Mouse (Mus musculus) left cerebral cortex, adult 11 months (tissue): ENCODE results near the gene Map4k3.
"Not testable (repeated sequence)": the region's sequence is repeated elsewhere in the genome, so short reads cannot be mapped to it uniquely, and the experiment has no call there.

Experiments used
- DNase-seq: peaks from one replicate; pipeline ENCODE4 v3.0.0; 2022; ENCODE audit warnings: low spot score

Map4k3 gene

DNA sequence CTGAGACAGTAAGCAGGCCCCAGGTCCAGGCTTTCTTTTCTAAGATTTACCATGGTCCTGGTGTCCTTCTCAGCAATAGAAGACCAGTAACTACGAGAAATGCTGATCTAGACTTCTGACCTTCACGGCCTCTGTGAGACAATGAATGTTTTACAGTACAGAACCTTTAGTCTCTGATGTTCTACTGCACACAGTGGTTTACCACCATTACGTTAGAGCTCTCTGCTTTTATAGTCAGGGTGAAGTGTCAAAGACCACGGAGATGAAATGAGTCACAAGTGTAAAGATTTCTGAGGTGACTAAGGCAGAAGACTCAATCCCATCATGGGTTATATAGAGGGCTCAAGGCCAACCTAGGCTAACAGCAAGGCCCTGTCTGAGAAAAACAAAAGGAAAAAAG lies 95.9 kb downstream of the Map4k3 start:
- DNase-seq: no peak

DNA sequence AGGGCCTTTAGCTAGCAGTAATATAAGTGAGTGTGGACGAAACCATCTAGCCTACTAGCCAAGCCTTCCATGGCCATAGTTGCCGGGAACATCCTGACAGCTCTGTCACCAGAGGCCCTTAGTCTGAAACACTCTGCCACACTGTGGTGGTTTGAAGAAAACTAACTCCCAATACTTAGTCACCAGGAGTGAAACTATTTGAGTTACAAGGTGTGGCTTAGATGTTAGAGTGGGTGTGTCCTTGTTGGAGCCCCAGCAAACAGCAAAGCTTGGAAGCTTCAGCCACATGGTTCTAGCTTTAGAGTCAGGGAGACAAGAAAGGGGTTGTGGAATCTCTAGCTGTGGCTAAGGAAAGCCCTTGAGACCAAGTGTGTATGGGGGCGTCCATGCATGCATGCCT lies 97.3 kb downstream of the Map4k3 start:
- no peak for DNase-seq

DNA sequence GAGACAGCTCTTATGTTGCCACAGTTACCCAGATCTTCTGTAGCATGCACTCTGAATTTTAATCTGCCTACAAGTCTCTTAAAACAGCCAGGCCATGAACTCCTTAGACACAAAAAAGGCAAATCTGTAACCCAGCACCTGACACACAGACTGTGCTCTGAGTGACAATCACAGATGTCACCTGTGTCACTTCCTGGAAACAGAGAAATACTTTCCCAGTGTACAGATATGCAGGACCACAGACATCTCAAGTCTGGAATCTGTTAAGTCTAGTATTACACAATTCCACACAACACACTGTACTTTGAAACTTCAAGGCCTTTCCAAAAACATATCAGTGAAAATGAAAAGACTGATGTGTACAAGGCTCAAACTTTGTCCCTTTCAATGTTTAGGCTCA lies 103.3 kb downstream of the Map4k3 start:
- DNase-seq: no peak

DNA sequence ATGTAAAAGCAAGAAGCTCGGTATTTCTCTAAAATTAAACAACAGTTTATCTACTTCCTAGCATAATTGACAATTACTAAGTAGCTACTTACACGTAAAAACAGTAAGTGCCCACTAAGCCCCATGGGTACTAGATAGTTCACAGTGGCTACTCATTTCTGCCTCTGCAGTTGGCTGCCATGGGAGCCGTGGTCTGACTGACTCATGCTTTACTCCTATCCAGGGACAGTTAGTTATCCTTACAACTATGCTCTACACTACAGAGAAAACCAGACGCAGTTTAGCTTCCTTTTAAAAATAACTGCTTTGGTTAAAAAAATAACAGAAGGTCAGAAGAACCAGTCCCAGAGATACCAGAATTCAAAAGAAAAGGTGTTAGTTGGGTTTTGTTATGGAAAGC lies 106.6 kb downstream of the Map4k3 start:
- no peak for DNase-seq

DNA sequence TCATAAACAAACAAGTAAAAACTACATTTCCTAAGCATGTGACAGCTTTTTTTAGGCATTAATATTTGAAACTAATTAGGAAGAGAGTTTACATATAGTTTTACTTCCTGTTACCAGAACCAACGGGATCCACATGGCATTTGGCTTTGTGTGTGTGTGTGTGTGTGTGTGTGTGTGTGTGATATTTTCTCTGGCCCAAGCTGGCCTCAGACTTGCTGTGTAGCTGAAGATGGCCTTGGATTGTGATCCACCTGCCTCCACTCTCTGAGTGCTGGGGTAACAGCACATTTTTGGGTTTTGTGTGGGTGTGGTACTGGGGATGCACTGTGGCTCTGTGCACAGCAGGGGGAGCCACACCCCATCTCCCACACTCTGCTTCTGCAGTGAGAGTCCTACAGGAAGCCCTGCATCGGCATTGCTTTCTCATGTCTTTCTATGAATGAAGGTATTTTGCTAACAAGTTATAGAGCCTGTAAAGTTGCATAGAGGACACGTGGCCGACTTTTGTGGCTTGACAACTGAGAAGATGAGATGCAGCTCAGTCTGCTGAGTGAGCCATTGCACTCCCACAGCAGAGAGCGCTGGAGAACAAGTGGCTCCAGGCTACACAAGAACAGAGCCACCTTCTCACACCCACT lies 107.4 kb downstream of the Map4k3 start:
- DNase-seq: no peak

DNA sequence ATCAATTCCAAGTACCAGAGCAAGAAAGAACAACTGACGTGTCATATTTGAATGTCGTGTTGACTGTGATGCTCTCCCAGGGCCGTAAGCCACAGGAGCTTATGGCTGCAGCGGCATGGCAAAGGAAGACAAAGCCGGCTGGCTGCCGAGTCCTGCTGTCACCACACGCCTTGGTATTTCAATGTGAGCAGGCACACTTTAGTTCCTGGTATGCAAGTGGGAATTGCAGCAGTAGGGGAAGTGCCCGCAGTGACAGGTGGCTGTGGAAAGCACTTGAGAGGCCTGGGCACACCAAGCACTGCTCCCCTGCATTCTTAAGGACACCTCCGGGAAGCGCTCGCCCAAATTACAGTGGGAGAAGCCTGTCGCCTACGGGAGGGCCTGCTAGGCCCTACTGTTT lies 108.7 kb downstream of the Map4k3 start:
- no peak for DNase-seq

DNA sequence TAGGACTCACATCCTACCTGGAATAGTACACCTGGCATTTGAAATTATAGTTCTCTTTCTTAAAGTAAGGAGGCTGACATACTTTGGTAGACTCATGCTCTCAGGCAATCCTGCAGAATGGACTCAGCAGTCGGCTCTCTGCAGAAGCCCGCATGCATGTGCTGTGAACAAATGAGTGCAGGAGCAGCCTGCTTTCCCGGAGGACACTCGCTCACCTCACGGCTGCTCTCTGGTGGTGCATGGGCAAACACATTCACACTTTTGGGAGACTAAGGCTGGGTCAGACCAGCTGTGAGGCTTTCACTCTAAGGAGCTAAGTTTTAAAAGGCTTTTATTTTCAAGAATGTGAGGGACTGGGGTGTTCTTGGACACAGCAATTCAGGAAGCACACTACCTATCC lies 109.4 kb downstream of the Map4k3 start:
- no peak for DNase-seq

DNA sequence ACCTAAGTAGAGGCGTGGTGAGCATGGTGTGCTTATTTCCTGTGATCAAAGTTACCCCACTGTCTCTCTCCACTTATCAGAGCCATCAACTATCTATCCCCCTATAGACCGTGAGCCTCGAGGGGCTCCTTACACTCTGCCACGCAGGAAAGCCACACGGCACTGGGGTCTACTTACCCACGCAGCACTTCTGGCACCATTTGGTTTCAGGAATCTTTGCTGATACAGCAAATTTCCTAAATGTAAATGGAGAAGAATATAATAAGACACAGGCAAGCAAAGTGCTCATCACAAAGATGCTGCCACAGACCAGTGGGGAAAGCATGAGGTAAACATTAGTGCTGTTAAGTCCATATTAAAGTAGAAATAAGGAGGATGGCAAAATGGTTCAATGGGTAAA lies 124.5 kb downstream of the Map4k3 start:
- DNase-seq: no peak

DNA sequence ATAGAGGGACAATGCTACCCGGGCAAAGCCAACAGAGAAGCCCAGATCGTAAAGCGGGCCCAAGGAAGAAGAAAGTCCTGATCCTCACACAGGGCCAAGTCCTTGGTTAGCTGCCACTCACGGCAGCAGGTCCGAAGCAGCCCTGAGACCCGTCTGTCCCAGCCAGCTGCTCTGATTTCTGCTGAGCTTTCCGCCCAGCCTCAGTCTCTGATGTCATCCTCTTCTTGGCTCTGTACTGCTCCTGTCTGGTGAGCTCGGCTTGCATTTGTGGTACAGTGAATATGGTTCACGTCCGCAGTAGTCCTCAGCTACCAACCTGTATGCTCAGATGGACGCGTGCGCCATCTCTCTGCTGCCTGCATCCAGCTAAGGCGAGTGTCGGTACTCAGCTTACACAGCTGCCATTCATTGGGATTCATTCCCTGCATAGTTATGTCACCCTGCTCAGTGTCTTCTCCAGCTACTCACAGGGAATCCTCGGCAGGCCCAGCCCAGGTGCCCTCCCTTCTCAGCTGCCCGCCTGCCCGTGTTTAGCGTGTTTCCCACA lies 125.1 kb downstream of the Map4k3 start:
- no peak for DNase-seq

DNA sequence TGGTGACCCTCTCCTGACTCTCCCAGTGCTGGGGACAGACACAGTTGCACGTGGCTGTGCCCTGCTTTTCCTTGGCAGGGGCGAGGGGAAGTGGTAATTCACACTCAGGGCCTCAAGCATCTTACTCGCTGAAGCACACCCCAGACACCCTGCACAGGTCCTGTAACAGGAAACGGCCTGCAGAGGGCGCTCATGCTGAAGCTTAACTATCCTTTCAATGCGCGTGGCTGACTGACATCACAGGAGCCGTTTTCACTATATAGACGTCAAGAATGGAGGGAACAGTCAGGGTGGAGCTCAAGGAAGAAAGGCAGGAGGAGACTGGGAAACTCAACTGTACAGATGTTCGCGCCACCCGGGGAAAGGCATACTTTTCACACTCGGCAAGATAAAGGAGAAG lies 126.9 kb downstream of the Map4k3 start:
- DNase-seq: no peak

DNA sequence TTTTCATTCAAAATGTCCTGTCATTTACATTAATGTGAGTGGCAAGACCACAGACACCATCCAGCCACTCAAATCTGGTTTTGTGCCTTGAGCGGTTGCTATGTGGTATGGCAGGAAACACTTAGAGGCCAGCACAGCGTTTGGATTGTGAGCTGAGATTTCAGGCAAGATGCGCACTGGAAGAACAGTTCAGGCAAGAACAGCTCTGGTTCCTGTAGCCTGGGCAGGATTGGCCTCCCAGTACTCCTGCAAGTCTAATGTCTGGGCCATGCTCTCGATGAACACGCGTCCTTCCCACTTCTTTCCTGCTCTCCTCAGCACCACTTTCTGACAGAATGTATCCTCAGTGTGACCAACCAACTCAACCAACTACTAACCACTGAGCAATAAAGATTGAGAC lies 145.2 kb downstream of the Map4k3 start:
- DNase-seq: no peak

DNA sequence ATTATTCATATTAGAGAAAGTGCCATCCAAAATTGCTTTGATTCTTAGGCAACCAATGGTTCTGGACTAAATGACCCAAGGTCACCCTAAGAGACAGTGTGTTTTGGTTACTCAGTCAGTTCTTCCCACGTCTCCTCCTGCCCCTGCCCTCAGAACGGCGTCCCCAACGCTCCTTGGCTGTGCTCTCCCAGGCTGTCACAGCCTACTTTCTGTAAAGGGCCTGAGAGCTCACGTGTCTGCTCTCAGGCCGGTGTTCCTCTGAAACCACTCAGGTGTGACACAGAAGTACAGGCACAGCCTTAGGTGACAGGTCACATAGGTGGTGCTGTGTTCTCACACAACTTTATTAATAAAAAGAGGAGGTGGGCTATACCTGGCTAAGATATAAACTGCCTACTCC lies 148.4 kb downstream of the Map4k3 start:
- no peak for DNase-seq

DNA sequence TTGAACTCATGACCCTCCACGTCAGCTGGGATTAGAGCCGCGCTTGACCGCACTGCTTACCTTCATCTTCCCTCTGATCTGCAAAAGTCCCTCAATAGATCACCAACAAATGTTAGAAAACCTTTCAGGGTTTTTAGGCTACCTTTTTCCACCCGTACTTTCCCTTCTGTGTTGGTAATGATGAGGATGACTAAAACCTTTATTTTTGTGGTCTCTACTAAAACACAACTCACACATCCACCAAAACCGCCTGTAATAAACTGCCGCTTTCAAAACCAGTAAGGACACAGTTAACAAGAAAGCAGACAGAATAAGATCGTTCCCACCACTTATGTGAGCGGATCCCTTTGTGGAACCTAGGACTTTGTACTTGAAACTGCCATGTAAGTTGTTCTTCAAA lies 149.2 kb downstream of the Map4k3 start:
- DNase-seq: no peak

DNA sequence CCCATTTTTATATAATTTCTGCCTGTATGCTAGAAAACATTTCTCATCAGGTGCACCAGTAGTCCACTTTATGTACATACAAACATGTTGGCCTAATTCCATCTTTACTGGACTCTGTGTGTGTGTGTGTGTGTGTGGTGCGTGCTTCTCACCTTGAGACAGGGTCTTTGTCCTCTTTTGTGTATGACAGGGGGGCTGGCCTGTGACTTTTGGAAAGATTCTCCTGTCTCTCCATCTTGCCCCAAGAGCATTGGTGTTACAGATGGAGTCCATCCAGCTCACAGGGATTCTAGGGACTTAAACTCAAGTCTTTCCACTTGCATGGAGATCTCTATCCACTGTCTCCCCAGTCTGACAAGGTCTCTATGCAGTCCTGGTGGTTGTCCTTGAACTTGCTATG lies 150.2 kb downstream of the Map4k3 start:
- no peak for DNase-seq

DNA sequence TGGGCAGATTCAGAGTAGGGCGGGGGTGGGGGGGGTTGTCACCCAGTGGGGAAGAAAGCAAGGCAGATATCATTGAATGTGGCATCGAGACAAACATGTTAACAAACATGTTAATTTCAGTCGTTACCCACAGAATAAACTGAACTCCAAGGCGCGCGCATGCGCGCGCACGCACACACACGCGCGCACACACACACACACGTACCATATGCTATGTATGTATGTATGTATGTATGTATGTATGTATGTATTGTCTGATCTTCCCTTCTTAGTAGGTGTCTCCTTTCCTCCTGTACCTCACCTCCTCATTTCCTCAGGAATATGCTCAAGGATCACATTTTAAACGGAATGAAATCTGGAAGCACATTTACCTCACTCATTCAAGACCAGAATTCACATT lies 150.6 kb downstream of the Map4k3 start, which contains the start of gene Cdkl4:
Gene Cdkl4, minus strand, starts transcription at position 175 of the 400 bp plus-strand sequence.
- DNase-seq: no peak

DNA sequence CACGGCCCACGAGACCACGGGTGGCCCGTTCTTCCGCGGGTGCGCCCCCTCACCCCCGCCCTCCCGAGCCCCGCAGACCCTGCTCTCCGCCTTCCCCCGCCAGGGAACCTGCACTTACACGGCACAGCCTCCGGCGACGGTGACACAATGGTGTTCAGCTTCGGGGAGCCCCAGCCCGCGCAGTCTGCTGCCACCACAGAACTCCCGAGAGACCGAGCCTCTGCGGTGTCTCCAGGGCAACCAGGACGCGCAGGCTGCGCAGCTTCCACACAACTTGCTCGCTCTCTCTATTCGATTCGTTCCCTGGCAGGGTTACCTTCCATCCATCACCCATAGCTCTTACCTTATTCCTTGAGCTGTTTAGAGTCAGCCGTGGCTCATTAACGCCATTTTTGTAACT lies 151.1 kb downstream of the Map4k3 start:
- DNase-seq: peak; percentile 49

DNA sequence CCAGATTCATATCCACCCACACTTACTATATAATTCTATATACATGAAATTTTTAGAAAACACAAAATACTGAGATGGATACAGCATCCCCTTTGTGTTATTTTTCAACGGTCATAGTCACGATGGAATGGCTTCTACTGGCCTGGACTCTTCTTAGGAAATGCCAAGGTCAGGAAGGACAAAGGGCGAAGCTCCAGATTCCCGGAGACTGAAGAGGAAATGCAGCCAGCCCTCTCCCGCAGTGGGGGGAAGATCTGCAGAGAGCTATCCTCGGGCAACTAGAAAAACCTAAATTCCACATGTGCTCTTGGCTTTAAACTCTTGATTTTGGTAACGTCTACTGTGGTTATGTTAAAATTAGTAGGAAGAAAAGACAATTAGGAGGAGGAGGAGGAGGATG lies 153.3 kb downstream of the Map4k3 start:
- no peak for DNase-seq

DNA sequence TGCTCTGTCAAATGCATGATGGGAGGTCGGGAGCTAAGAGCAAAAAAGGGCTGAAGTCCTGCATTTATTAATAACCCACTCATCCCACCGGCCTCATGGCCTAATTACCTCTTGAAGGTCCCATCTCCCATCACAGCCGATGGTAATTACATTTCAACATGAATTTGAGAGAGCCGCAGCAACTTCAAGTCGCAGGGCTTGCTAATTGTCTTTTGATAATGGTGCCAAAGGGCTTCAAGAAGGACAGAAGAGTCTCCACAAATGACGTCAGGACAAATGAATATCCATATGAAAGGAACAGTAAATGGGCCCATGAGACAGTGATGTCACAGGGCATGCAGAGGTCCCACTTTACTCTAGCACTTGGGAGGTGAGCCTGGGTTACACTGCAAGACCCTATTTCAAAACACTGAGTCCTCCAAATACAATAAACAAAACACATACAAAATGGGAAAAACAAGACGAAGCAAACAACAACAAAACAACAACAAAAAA lies 153.8 kb downstream of the Map4k3 start:
- no peak for DNase-seq

DNA sequence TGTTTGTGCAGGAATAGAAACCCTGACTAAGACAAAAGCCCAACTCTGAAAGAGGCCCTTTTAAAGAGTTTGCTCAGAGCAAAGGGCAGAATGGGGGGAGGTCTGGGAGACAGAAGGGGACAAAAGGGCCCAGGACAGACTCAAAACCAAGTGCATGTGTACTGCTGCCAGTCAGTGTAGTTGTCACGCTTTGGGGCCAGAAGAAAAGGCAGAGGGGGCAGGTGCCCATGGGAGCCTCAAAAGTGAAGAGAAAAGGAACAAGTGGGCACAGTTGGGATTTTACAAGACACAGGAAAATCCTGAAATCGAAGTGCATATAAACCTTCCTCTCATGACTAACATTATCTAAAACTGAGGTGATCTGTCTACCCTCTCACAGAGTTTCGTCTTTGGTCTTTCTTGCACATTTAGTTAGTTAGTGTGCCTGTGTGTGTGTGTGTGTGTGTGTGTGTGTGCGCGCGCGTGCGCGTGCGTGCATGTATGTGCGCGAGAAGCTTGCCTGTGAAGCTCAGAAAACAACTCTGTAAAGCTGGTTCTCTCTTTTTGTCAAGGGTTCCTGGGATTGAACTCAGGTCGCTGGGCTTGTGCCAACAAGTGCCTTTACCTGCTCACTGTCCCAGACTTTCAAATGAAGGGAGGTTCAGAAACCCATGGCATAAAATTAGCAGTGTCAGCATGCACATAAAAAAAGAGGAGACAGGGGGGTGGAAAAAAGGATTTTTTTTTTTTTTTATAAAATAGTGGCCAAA lies 155.9 kb downstream of the Map4k3 start:
- no peak for DNase-seq

DNA sequence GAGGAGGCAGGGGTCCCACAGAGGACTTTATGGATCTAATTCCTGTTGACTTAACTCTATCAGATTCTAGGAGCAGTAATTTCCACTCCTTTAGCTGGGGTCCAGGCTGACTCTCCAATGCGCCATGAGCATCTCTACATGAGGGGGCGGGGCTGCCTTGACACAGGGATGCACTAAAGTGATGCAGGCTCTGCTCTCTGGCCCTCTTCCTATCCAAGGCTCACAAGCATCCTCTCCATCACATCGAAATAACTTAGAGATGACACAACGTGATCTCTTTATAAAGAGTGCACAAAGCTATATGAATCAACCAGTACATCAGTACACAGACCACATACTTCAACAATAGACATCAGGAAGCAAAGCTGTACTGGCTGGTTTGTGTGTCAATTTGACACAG lies 156.8 kb downstream of the Map4k3 start:
- DNase-seq: no peak

DNA sequence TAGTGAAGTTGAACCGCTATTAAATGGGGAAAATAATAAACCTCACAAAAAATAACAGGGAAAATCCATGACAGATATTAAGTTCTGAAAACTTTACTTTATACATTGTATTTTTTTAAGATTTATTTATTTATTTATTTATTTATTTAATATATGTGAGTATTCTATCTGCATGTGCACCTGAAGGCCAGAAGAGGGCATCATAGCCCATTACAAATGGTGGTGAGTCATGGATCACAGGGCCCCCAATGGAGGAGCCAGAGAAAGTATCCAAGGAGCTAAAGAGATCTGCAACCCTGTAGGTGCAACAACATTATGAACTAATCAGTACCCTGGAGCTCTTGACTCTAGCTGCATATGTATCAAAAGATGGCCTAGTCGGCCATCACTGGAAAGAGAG lies 158.6 kb downstream of the Map4k3 start:
- DNase-seq: not testable (repeated sequence)

DNA sequence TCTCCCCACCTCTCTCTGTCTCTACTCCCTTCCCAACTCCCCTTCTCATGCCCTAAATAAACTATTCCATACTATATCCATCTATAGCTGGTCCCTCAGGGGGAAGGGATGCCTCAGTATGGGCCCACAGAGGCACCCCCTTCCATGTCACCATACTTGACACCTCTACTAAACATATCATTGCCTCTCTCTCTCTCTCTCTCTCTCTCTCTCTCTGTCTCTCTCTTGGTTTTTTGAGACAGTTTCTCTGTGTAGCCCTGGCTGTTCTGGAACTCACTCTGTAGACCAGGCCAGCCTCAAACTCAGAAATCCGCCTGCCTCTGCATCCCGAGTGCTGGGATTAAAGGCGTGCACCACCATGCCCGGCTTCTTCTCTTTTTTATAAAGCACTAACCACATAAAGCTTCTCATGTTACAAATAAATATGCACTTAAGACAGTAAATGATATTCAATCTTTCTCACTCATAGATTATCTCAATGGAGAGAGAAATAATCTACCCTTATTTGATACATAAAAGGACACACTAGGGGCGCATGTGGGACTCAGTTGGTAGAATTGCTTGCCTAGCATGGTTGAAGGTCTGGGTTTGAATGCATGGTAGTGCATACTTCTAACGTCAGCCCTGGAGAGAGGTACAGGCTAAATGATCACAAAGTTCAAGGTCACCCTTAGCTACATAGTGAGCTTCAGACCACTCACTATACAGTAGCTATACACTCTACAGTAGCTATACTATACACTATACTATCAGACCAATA lies 159.3 kb downstream of the Map4k3 start:
- no peak for DNase-seq

DNA sequence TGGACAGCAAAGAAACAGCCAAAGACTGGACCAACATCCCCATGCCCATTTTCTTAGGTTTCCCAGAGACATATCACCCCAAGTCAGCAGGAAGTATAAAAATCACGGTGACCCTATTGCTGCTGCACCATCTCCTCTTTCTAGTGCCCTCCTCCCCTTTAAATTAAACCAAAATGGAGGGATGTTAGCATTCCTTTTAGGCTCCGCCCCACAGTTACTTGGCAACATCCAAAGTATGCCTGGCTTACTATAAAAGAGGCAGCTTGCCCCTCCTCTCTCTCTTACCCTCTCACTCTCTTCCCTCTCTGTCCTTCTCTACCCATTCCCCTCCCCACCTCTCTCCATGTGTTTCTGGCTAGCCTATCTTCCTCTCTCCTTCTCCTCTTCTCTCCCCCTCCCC lies 159.8 kb downstream of the Map4k3 start:
- no peak for DNase-seq
